Mouse (Mus musculus): Measurements from ENCODE around the gene Ano4.

The Ano4 gene

GRCm38 (mm10) chr10:89344491-89345195 is at the start of gene Ano4:
Ano4 (minus strand) TSS chr10:89344762.
- peak; percentile 11 for DNase-seq (ENCODE audit: low spot score)

GRCm38 (mm10) chr10:89392687-89393086 is 48.1 kb upstream of the Ano4 start:
- no peak for DNase-seq (ENCODE audit: low spot score)

GRCm38 (mm10) chr10:89391571-89392163 is 47.1 kb upstream of the Ano4 start:
- no peak for DNase-seq (ENCODE audit: low spot score)

GRCm38 (mm10) chr10:89386461-89386860 is 41.9 kb upstream of the Ano4 start:
- DNase-seq (ENCODE audit: low spot score), result no peak

GRCm38 (mm10) chr10:89383462-89383861 is 38.9 kb upstream of the Ano4 start:
- peak; percentile 68 for DNase-seq (ENCODE audit: low spot score)

GRCm38 (mm10) chr10:89377750-89378149 is 33.2 kb upstream of the Ano4 start:
- no peak for DNase-seq (ENCODE audit: low spot score)

GRCm38 (mm10) chr10:89370051-89370450 is 25.5 kb upstream of the Ano4 start:
- no peak for DNase-seq (ENCODE audit: low spot score)

- DNase-seq (ENCODE audit: low spot score), result no peak
Observed at GRCm38 (mm10) chr10:89358933-89359332, 14.4 kb upstream of the Ano4 start.

GRCm38 (mm10) chr10:89354639-89355038 is 10.1 kb upstream of the Ano4 start:
- no peak for DNase-seq (ENCODE audit: low spot score)

- DNase-seq (ENCODE audit: low spot score), result no peak
Observed at GRCm38 (mm10) chr10:89351416-89351815, 6.9 kb upstream of the Ano4 start.

- no peak for DNase-seq (ENCODE audit: low spot score)
Observed at GRCm38 (mm10) chr10:89345606-89346005, 1.0 kb upstream of the Ano4 start.

- no peak for DNase-seq (ENCODE audit: low spot score)
Observed at GRCm38 (mm10) chr10:89345196-89345533, 603 bp upstream of the Ano4 start.

- no peak for DNase-seq (ENCODE audit: low spot score)
Observed at GRCm38 (mm10) chr10:89344132-89344490, 451 bp downstream of the Ano4 start.

GRCm38 (mm10) chr10:89343716-89344115 is 846 bp downstream of the Ano4 start:
- no peak for DNase-seq (ENCODE audit: low spot score)

- DNase-seq (ENCODE audit: low spot score), result no peak
Observed at GRCm38 (mm10) chr10:89330261-89330660, 14.3 kb downstream of the Ano4 start.

GRCm38 (mm10) chr10:89329806-89330205 is 14.8 kb downstream of the Ano4 start:
- DNase-seq (ENCODE audit: low spot score), result no peak

- no peak for DNase-seq (ENCODE audit: low spot score)
Observed at GRCm38 (mm10) chr10:89328876-89329275, 15.7 kb downstream of the Ano4 start.

GRCm38 (mm10) chr10:89327004-89327511 is 17.5 kb downstream of the Ano4 start:
- DNase-seq (ENCODE audit: low spot score), result peak; percentile 33

GRCm38 (mm10) chr10:89326383-89326782 is 18.2 kb downstream of the Ano4 start:
- no peak for DNase-seq (ENCODE audit: low spot score)

- DNase-seq (ENCODE audit: low spot score), result no peak
Observed at GRCm38 (mm10) chr10:89307566-89307965, 37.0 kb downstream of the Ano4 start.

- no peak for DNase-seq (ENCODE audit: low spot score)
Observed at GRCm38 (mm10) chr10:89300346-89300745, 44.2 kb downstream of the Ano4 start.

- no peak for DNase-seq (ENCODE audit: low spot score)
Observed at GRCm38 (mm10) chr10:89292784-89293183, 51.8 kb downstream of the Ano4 start.

- no peak for DNase-seq (ENCODE audit: low spot score)
Observed at GRCm38 (mm10) chr10:89290698-89291097, 53.9 kb downstream of the Ano4 start.

GRCm38 (mm10) chr10:89289290-89289689 is 55.3 kb downstream of the Ano4 start:
- no peak for DNase-seq (ENCODE audit: low spot score)
